Mouse (Mus musculus): ENCODE measurements around the gene Parp1. TPM values are rescaled to one million over a fixed set of nuclear protein-coding genes. Genes with fewer than 3 reads are reported as not detected.
"Not testable (repeated sequence)": the region's sequence is repeated elsewhere in the genome, so short reads cannot be mapped to it uniquely, and the experiment has no call there.

Gene Parp1
- total RNA-seq, 1 experiment from 2014 or later: 70.1 TPM

DNA sequence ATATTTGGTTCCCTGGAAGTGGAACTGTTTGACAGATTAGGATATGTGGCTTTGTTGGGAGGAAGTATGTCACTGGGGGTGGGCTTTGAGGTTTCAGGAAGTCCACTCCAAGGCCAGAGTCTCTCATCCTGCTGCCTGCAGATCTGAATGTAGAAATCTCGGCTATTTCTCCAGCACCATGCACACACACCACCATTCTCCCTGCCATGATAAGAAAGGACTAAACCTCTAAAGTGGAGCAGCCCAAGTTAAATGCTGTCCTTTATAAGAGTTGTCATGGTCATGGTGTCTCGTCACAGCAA lies 38.8 kb downstream of the Parp1 start:
- ATAC-seq (replicated peaks; ENCODE audit: insufficient number of reproducible peaks, low FRiP score, low TSS enrichment, poor library complexity, severe bottlenecking): no peak

DNA sequence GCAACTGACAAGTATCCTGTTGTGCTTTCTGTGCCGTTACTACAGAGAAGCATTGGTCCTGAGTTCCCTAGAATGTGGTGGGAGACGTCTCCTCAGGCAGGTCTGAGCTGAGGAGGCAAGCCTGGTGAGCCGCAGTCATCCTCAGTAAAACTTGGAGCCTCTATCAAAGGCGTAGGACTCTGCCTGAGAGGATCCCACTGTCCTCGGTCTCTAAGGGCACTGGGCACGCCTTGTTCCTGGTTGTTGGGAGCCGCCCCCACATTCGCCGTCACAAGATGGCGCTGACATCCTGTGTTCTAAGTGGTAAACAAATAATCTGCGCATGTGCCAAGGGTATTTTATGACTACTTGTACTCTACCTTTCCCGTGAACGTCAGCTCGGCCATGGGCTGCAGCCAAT lies 43.1 kb downstream of the Parp1 start:
- ATAC-seq (replicated peaks; ENCODE audit: insufficient number of reproducible peaks, low FRiP score, low TSS enrichment, poor library complexity, severe bottlenecking): not testable (repeated sequence)

GRCm38 (mm10) chr1:180616762-180617161 lies 48.0 kb downstream of the Parp1 start:
- no peak for ATAC-seq (replicated peaks; ENCODE audit: insufficient number of reproducible peaks, low FRiP score, low TSS enrichment, poor library complexity, severe bottlenecking)

DNA sequence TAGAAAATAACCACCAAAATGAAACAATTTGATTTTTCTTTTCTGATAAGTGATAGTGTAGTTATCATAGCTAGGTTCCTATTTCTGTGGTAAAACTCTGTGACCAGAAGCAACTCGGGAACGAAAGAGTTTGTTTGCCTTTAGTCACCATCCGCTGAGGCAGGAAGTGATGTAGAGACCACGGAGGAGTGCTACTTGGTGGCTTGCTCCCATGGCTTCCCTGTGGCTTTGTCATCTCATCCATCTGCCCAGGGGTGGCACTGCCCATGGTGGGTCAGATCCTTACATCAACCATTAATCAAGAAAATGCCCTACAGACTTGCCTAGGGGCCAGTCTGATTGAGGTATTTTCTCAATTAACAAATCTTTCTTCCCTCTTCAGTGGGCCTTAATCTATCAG lies 53.7 kb downstream of the Parp1 start:
- ATAC-seq (replicated peaks; ENCODE audit: insufficient number of reproducible peaks, low FRiP score, low TSS enrichment, poor library complexity, severe bottlenecking): no peak

DNA sequence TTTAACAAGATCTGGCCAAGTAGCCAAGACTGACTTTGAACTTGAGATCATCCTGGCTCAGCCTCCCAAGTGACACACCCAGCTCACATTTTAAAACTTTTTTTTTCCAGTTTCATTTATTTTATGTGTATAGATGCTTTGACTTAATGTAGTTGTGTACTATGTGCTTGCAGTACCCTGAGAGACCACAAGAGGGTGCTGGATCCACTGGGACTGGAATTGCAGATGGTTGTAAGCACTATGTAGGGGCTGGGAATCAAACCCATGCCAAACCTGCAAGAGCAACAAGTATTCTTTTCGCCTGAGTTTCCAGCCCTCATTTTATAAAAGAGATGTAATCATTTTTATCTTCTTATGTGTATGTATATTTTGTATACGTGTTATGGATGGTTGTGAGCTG lies 55.2 kb downstream of the Parp1 start:
- no peak for ATAC-seq (replicated peaks; ENCODE audit: insufficient number of reproducible peaks, low FRiP score, low TSS enrichment, poor library complexity, severe bottlenecking)

GRCm38 (mm10) chr1:180626141-180626540 lies 57.4 kb downstream of the Parp1 start:
- ATAC-seq (replicated peaks; ENCODE audit: insufficient number of reproducible peaks, low FRiP score, low TSS enrichment, poor library complexity, severe bottlenecking): no peak

GRCm38 (mm10) chr1:180637796-180638195 lies 69.1 kb downstream of the Parp1 start:
- not testable (repeated sequence) for ATAC-seq (replicated peaks; ENCODE audit: insufficient number of reproducible peaks, low FRiP score, low TSS enrichment, poor library complexity, severe bottlenecking)

DNA sequence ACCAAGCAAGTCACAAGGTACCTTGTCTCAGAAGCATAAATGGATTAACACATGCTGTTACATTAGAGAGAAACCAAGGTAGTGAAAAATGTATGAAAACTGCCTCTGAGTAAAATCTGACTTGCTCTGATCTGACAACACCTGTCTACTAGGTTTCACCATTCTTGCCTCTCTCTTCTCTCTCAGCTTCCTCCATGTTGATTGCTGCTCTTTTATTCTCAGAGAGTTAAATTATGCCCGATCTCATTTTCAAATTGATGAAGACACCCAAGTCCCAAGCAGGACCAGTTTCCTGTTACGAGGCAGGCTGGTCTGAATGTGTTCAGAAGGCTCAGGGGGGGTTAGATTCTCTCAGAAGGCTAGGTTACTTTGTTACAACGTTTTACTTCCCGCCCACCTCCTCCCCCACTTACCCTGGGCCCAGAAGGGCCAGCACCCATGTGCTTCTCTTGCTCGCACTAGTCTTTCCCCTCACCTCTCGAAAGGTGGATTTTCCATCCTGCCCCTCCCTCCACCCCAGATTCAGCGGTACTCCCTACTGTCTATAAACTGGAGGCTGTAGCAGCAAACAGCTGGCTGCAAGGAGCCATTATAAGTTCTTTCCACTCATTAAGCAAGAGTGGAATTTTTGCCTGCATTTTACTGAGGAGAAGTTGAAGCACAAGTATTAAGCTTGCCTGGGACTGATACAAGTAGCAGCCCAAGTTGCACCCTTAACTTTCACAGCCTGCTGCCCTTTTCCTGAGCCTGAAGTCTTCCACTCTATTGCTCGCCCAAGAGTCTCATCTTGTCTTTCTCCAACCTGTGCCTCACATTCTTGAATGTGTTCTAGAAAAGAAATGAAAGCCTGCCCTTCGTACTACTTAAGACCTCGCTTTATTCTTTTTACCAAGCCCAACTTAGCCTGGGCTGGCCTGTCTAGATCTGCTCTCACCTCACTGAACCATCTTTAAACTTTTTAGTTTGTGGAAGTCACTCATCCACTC lies 71.0 kb downstream of the Parp1 start:
- ATAC-seq (replicated peaks; ENCODE audit: insufficient number of reproducible peaks, low FRiP score, low TSS enrichment, poor library complexity, severe bottlenecking): no peak

DNA sequence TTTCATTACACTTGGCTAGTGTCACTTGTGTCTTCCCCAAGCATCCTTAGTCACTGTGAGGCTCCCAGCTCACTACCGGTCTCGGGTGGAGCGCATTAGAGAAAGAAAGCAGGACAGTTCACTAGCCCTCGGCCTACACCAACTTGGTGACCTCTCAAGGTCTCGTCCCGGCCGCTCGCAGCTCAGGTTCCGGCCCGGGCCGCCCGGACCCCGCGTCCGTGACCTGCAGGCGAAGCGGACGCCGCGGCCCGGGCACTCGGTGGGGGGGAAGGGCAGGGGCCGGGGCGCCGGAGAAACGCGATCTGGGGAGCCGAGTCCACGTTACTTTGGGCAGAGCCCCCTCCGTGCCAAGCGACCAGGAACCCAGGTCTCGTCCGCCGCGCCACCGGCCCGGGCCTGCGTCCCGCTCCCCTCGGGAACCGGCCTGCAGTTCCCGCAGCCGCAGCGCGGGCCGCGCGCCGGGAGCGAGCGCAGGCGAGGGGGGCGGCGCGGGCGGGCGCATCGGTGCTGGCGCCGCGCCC lies 71.9 kb downstream of the Parp1 start:
- ATAC-seq (replicated peaks; ENCODE audit: insufficient number of reproducible peaks, low FRiP score, low TSS enrichment, poor library complexity, severe bottlenecking): peak; percentile 33; the same call in 1 of the 2 replicates

GRCm38 (mm10) chr1:180641137-180641517 lies 72.4 kb downstream of the Parp1 start, which contains the start of gene Lin9:
TSS of gene Lin9 (plus strand) at chr1:180641150.
- peak; percentile 97 for ATAC-seq (replicated peaks; ENCODE audit: insufficient number of reproducible peaks, low FRiP score, low TSS enrichment, poor library complexity, severe bottlenecking)

- ATAC-seq (replicated peaks; ENCODE audit: insufficient number of reproducible peaks, low FRiP score, low TSS enrichment, poor library complexity, severe bottlenecking): 0 out of 2 replicates have a peak, but pooled peaks have one; percentile 3
These were observed 72.9 kb downstream of the Parp1 start for GRCm38 (mm10) chr1:180641518-180642227.

DNA sequence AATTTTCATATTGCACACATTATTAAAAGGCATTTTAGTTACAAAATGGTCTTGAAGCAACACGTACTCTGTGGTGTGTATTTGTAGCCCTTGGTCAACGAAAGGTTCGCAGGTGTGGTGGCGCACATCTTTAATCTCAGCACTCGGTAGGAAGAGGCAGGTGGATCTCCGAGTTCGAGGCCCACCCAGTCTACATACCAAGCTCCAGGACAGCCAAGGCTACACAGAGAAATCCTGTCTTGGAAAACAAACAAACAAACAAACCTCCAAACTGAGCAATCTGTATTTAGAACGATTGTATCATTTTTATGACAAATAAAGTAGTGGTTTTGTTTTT lies 73.5 kb downstream of the Parp1 start:
- no peak for ATAC-seq (replicated peaks; ENCODE audit: insufficient number of reproducible peaks, low FRiP score, low TSS enrichment, poor library complexity, severe bottlenecking)

Other genes with a start within 250 kb of the Parp1 start
- 32.2 to 77.3 TPM (median 38.3 TPM) in 3 replicates for gene Itpkb, start 238.4 kb upstream of the Parp1 start, total RNA-seq (2017)
- gene Stum, start 85.4 kb upstream of the Parp1 start, total RNA-seq (2017): not detected in 3 replicates
- gene Lin9, start 72.2 kb downstream of the Parp1 start, total RNA-seq (2017): 9.1 to 17.9 TPM (median 14.8 TPM) in 3 replicates
- gene Mixl1, start 128.1 kb downstream of the Parp1 start, total RNA-seq (2017): not detected in 3 replicates
- gene Acbd3, start 157.1 kb downstream of the Parp1 start, total RNA-seq (2017): 77.8 to 90.1 TPM (median 79.8 TPM) in 3 replicates
- gene H3f3a, start 245.0 kb downstream of the Parp1 start, total RNA-seq (2017): 1,440 to 2,544 TPM (median 2,182 TPM) in 3 replicates

Measured in monocyte, adult 5-6 weeks (primary cell).